Mouse (Mus musculus) liver, embryonic 16.5 days (tissue): ENCODE data around the gene Sycn. TPM values are rescaled to one million over a fixed set of nuclear protein-coding genes. Genes with fewer than 3 reads are reported as not detected.
A peak's percentile ranks its signal among the peaks of the same experiment; 100 is the strongest.

ENCODE experiments used
- ATAC-seq: fragments of 200-750 bp; cut with Nextera tagmentation; 2 replicates; pipeline ENCODE4 v1.8.0; 2017; ENCODE audit warnings: low read depth, mild to moderate bottlenecking, moderate number of reproducible peaks, moderate library complexity
- H3K27ac ChIP-seq: fragments of 300-500 bp; sonication (generic); 2 replicates; pipeline ENCODE4 v1.5.1; 2014; ENCODE audit warnings: mild to moderate bottlenecking, low read length
- H3K27me3 ChIP-seq: fragments of 300-500 bp; sonication (generic); 2 replicates; pipeline ENCODE4 v1.6.1; 2014; ENCODE audit warnings: low read depth, low read length, mixed read lengths; ENCODE audit not compliant: control insufficient read depth, insufficient read depth
- H3K36me3 ChIP-seq: fragments of 300-500 bp; sonication (generic); 2 replicates; pipeline ENCODE4 v1.6.1; 2014; ENCODE audit warnings: mild to moderate bottlenecking; ENCODE audit not compliant: control insufficient read depth, insufficient read depth
- H3K4me1 ChIP-seq: fragments of 300-500 bp; sonication (generic); 2 replicates; pipeline ENCODE4 v1.6.1; 2014; ENCODE audit warnings: low read depth, low read length, mixed read lengths; ENCODE audit not compliant: control insufficient read depth
- H3K4me2 ChIP-seq: fragments of 300-500 bp; sonication (generic); 2 replicates; pipeline ENCODE4 v1.6.1; 2014; ENCODE audit warnings: low read depth, low read length, mixed read lengths
- H3K4me3 ChIP-seq: fragments of 300-500 bp; sonication (generic); 2 replicates; pipeline ENCODE4 v1.5.1; 2014; ENCODE audit warnings: low read depth, mild to moderate bottlenecking, low read length
- H3K9ac ChIP-seq: fragments of 300-500 bp; sonication (generic); 2 replicates; pipeline ENCODE4 v1.6.1; 2014; ENCODE audit warnings: low read depth, low read length
- H3K9me3 ChIP-seq: fragments of 300-500 bp; sonication (generic); replicated peaks from 2 replicates; pipeline ENCODE4 v1.6.1; 2016; ENCODE audit warnings: low read length; ENCODE audit not compliant: control insufficient read depth
- WGBS: fragments of 180-500 bp; shearing (Covaris S2); extraction: QIAGEN DNeasy Blood & Tissue Kit; methylation state at CpG from one replicate; pipeline ENCODE4 v1.1.7; 2014; ENCODE audit not compliant: insufficient replicate concordance; 5-methylcytosine and 5-hydroxymethylcytosine counted together
- polyA plus RNA-seq: library from polyadenylated mRNA; unstranded; fragments of >200 nt; fragmentation: Nextera tagmentation; extraction: Ambion mirVana; gene quantifications from 2 replicates; pipeline ENCODE4 v1.2.1, GENCODE M21; 2015

Gene Sycn
- polyA plus RNA-seq, 1 experiment from 2014 or later: 2.5 TPM

DNA sequence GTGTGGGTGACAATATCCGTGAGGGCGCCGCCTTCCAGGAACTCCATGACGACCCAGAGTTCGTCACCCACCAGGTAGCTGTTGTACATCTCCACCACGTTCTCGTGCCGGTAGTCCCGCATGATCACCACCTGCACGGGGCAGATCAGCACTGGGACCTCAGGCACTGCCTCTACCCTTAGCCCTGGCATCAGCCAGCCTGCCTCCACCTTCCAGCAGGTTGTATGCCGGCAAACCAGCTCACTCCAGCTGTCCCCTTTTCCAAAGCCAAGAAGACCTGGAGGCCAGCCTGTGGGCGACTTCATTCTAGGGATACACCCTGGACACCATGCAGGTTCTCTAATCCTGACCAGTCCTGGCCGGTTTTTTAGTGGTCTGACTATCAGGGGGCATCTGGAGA is 22.3 kb downstream of the Sycn start:
- no peak overlapping the region for H3K9ac ChIP-seq
- H3K27ac ChIP-seq: no peak overlapping the region
- no peaks in the 10 kb centered on the region for H3K9me3 ChIP-seq
- H3K4me2 ChIP-seq: no peak overlapping the region
- peaks cover 1% of the 10 kb centered on the region; the same call in 1 of the 2 replicates for H3K4me1 ChIP-seq
- no peak overlapping the region for H3K4me3 ChIP-seq
- no peak for ATAC-seq
- peaks cover 51% of the 10 kb centered on the region for H3K36me3 ChIP-seq
- WGBS: 84% methylated on average over 13 of the region's 13 CpGs
- H3K27me3 ChIP-seq: no peaks in the 10 kb centered on the region

DNA sequence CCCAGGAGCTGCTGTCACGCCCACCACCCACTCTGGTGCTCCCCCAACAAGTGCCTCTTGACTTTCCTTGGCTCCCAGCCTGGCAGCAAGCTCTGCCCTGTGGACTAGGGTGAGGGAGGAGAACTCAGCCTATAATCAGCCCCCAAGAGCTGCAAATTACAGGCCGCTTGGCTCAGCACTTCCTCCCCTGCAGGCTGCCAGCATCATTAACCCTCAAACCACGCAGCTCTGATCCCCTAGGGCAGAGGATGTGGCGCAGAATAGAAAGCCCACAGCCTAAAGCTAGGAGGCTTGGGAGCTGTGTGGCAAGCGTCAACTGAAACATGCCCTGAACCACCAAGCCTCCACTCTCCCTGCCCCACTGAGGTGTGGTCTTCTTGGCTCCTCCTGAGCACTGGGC is 24.7 kb downstream of the Sycn start:
- ATAC-seq: no peak

DNA sequence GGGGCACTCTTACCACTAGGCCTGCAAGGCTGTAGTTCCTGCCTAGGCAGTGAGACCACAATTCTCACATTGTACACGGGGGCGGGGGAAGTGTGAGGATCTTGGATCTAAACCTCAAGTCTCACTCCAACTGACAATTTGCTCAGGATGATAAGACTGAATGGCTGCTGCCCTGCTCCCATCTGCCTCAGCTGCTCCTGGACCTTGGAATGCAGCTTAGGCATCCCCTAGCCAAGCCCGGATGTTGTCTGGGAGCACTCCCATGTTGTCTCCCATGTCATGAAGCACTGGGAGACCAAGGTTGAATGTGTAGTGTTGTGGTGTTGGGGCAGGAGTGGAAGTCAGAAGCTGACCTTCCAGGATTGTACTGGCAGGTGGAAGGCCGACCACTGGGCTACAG is 26.9 kb downstream of the Sycn start:
- Histone ChIP-seq H3K4me1 (peaks cover 20% of the 10 kb centered on the region), H3K4me2 (no peak overlapping the region), H3K9me3 (no peaks in the 10 kb centered on the region), H3K9ac (no peak overlapping the region), H3K27me3 (no peaks in the 10 kb centered on the region), H3K36me3 (peaks cover 43% of the 10 kb centered on the region), H3K27ac (no peak overlapping the region), H3K4me3 (no peak overlapping the region)
- 50% methylated on average over 4 of the region's 4 CpGs for WGBS
- no peak for ATAC-seq

More for the DNA sequence above, 24.7 kb downstream of the Sycn start:
- Histone ChIP-seq H3K27me3 (no peaks in the 10 kb centered on the region), H3K36me3 (peaks cover 51% of the 10 kb centered on the region), H3K27ac (no peak overlapping the region), H3K4me1 (peaks cover under 1% of the 10 kb centered on the region), H3K4me3 (no peak overlapping the region), H3K9me3 (no peaks in the 10 kb centered on the region), H3K4me2 (no peak overlapping the region), H3K9ac (no peak overlapping the region)
- WGBS: 67% methylated on average over 5 of the region's 5 CpGs

GRCm38 (mm10) chr7:28568253-28568652 is 27.6 kb downstream of the Sycn start:
- Histone ChIP-seq H3K27me3 (no peaks in the 10 kb centered on the region), H3K4me1 (peaks cover 27% of the 10 kb centered on the region), H3K4me3 (no peak overlapping the region), H3K36me3 (peaks cover 42% of the 10 kb centered on the region), H3K9me3 (no peaks in the 10 kb centered on the region), H3K27ac (no peak overlapping the region), H3K4me2 (no peak overlapping the region), H3K9ac (no peak overlapping the region)
- no peak; the same call in 1 of the 2 replicates for ATAC-seq

DNA sequence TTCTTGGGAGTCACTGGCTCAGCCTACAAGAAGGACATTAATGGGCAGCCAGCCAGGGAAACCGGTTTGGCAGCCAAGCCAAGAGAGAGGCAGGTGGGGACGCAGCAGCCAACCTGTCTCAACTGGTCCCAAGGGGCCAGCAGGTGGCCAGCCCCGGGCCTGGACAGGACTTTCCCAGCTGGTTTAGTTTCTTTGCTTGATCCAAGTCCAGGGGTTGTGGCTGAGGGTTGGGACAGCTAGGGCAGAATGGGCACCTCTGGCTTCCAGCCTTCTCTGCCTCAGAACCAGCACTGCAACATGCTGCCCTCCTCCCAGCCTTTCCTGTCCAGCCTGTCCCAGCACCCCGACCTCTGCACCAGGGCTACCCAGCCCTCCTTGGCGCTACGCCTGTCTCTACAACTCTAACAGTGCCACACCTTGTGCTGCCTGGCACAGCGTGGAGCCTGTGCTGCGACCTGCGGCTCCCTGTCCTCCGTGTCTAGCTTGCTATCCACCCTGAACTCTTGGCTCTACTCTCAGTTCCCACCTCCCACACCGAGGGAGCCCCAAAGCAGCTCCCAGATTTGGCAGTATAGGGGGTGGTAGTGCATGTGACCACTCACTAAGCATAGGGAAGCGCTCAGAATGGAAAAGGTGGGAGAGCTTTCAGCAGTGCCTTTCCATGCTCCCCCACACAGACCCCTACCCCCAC is 29.8 kb downstream of the Sycn start:
- no peak; the same call in 1 of the 2 replicates for ATAC-seq
- H3K9ac ChIP-seq: no peak overlapping the region

GRCm38 (mm10) chr7:28570982-28571682 is 30.4 kb downstream of the Sycn start:
- H3K9me3 ChIP-seq: no peaks in the 10 kb centered on the region
- H3K27me3 ChIP-seq: no peaks in the 10 kb centered on the region
- peaks cover 20% of the 10 kb centered on the region for H3K36me3 ChIP-seq
- H3K9ac ChIP-seq: no peak overlapping the region
- H3K4me2 ChIP-seq: no peak overlapping the region
- no peak for ATAC-seq
- no peak overlapping the region for H3K27ac ChIP-seq
- peaks cover 56% of the 10 kb centered on the region for H3K4me1 ChIP-seq
- WGBS: 57% methylated on average over 5 of the region's 5 CpGs
- H3K4me3 ChIP-seq: no peak overlapping the region

More for the DNA sequence above, 29.8 kb downstream of the Sycn start:
- no peak overlapping the region for H3K4me2 ChIP-seq
- H3K27me3 ChIP-seq: no peaks in the 10 kb centered on the region
- H3K9me3 ChIP-seq: no peaks in the 10 kb centered on the region
- peaks cover 49% of the 10 kb centered on the region for H3K4me1 ChIP-seq
- H3K27ac ChIP-seq: no peak overlapping the region
- H3K36me3 ChIP-seq: peaks cover 23% of the 10 kb centered on the region
- 68% methylated on average over 12 of the region's 12 CpGs for WGBS
- no peak overlapping the region for H3K4me3 ChIP-seq

DNA sequence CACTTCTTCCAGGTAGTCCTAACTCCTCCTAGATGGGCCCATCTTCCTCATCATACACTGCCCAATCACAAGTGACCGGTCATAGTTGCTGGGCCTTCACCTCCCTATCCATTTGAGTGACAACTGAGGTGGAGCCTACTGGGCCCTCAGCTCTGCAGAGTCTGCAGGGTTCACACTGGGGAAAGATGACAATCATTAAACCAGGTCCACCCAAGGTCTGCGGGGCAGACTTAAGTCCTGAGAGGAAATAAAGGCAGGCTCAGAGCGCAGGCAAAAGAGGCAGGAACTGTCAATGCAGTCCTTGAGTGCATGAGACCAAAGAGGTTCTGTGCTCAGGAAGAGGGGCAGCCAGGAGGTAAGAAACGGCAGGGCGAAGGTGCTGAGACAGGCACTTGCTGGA is 32.0 kb downstream of the Sycn start:
- H3K36me3 ChIP-seq: peaks cover 6% of the 10 kb centered on the region
- H3K4me2 ChIP-seq: no peak overlapping the region
- peaks cover 72% of the 10 kb centered on the region for H3K4me1 ChIP-seq
- no peak overlapping the region for H3K4me3 ChIP-seq
- no peaks in the 10 kb centered on the region for H3K9me3 ChIP-seq
- H3K9ac ChIP-seq: no peak overlapping the region
- WGBS: 66% methylated on average over 5 of the region's 5 CpGs
- H3K27ac ChIP-seq: no peak overlapping the region
- ATAC-seq: no peak
- H3K27me3 ChIP-seq: no peaks in the 10 kb centered on the region

GRCm38 (mm10) chr7:28573236-28573635 is 32.6 kb downstream of the Sycn start:
- no peak for ATAC-seq
- WGBS: 70% methylated on average over 3 of the region's 3 CpGs
- H3K36me3 ChIP-seq: peaks cover 2% of the 10 kb centered on the region; the same call in 1 of the 2 replicates
- 0 out of 2 replicates have a peak overlapping the region, but pooled peaks have one; percentile 16 for H3K27ac ChIP-seq
- H3K4me3 ChIP-seq: no peak overlapping the region
- H3K4me1 ChIP-seq: peaks cover 77% of the 10 kb centered on the region
- H3K9ac ChIP-seq: no peak overlapping the region
- no peak overlapping the region for H3K4me2 ChIP-seq
- no peaks in the 10 kb centered on the region for H3K27me3 ChIP-seq
- H3K9me3 ChIP-seq: no peaks in the 10 kb centered on the region

- 0 out of 2 replicates have a peak overlapping the region, but pooled peaks have one; percentile 3 for H3K9ac ChIP-seq
- no peak overlapping the region for H3K4me2 ChIP-seq
- no peak overlapping the region for H3K4me3 ChIP-seq
Observed at GRCm38 (mm10) chr7:28575597-28575996, 34.9 kb downstream of the Sycn start.

More at GRCm38 (mm10) chr7:28575597-28575996, 34.9 kb downstream of the Sycn start:
- ATAC-seq: peak; percentile 30
- no peaks in the 10 kb centered on the region for H3K36me3 ChIP-seq
- no peak overlapping the region for H3K27ac ChIP-seq
- H3K4me1 ChIP-seq: peaks cover 98% of the 10 kb centered on the region
- H3K9me3 ChIP-seq: no peaks in the 10 kb centered on the region
- no peaks in the 10 kb centered on the region for H3K27me3 ChIP-seq
- WGBS: 32% methylated on average over 11 of the region's 11 CpGs
